Mouse (Mus musculus) neural tube, postnatal 0 days (tissue): ENCODE results near the gene Kdelr3. TPM values are rescaled to one million over a fixed set of nuclear protein-coding genes. Genes with fewer than 3 reads are reported as not detected.

Experiments used
- microRNA-seq: library from miRNA; unstranded; fragments of <30 nt; microRNA quantifications from one replicate; pipeline ENCODE4, GENCODE M21; 2016
- polyA plus RNA-seq: library from polyadenylated mRNA; unstranded; fragments of >200 nt; fragmentation: Nextera tagmentation; extraction: Ambion mirVana; gene quantifications from 2 replicates; pipeline ENCODE4 v1.2.1, GENCODE M21; 2015

Kdelr3 gene
- 13.5 and 15.0 TPM in 2 replicates for polyA plus RNA-seq

DNA sequence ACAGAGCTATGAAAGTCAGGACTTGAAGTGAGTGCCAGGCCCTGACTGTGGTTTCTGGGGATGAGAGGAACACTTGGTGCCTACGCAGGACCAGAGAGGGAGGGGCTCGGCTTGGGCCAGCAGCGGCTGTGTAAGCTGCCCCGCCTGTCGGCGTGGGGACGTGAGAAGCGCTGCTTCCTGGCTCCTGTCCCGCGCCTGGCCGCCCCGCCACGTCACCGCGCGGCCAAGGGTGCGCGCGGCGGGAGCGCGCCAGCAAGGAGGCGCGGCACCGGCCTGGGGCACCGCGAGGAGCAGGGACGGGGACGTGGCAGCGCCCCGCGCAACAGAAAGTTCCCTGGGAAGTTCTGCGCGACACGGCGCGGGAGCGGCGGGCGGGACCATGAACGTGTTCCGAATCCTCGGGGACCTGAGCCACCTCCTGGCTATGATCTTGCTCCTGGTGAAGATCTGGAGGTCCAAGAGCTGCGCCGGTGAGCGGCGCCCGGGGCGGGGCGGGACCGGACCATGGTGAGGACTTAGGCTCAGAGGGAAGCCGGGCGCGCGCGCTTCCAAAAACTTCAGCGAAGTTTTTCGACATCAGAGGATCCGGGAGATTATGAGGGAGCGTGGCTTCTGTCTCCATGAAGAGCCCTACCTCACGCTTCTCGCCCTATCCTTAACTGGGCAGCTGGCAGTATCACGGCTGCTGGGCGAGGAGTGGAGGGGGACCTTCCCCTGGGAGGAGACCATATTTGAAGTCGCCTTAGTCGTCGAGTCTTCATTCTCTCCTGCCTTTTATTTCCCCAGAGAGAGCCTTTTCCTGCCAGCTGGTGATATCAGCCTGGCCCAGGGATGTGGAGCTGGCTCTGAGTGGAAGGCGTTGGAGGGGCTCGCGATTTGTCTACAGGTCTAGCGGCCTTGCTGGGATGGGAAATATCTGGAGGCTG, at the start of gene Kdelr3:
Gene Kdelr3 (plus strand): TSS at position 241 of the 926 bp plus-strand sequence.

DNA sequence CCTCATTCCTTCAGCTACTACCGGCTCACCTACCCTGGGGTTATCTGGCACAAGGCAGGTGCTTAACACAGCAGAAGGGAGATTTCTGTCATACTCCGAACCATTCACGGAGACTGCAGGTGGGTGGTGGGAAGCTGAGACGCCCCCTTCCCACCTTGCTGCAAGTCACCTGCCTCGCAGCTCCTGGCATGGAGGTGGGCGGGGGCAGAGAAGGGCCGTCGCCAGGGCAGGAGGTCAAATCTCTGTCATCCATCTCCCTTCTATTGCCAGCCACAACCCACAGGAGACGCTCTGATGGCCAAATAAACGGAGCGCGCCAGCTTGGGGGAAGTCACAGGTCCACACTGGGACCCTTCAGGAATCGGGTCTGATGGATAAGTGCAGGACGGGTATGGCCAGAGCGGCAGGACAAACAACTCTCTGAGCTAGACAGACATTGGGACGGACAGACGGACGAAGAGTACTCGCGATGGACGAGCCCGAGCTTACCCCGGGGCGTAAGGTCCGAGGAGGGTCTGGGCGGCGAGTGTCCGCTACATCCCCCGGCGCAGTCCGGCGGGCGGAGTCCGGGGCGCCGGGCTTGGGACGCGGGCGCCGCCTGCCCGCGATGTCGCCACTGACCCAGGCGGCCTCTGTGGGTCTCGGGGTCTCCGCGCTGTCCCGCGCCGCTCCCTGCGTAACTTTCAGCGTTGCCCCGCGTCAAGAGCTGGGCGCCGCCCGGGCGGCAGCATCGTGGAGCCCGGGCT, 11.3 kb upstream of the Kdelr3 start, which contains the start of gene Kcnj4:
Gene Kcnj4 (minus strand): TSS at position 535 of the 746 bp plus-strand sequence.

DNA sequence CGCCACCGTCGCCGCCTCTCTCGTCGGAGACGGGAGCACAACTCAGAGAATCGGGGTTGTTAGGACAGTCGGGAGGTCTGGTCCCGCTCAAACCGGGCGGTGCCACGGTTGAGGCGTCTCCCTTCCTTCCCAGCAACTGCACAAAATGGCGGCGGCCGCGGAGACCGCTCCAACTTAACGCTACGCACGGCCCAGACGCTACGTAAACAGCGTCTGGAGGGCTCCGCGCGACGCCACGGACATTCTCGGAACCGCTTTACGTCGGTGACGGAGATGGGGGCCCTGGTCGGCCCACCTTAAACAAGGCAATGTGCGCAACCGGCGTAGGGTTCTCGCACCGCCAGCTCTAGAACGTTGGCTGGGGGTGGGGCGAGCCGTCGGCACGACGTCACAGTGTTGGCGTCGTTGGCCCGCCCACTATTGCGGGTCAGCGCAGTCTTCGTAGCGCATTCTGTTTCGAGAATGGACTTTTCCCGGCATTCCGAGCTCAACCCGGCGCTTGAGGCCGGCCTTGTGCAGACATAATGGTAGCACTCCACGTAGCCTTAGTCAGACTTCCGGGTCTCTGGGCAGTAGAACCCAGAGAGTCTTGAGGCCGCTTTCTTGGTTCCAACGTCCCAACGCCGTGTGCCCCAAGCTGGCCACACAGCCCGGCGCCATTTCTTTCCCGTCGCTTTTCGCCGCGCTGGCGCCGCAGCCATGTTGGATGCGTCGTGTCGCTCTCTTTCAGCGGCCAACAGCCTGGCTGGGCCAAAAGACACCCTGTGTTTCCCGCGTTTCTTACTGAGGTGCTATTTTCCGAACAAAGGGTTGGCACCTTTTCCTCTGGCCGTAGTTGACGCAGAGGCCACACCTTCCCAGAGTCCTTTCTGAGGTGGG, 30.4 kb downstream of the Kdelr3 start, which contains the start of gene Ddx17:
Gene Ddx17 (minus strand): TSS at position 332 of the 879 bp plus-strand sequence.

Small RNA genes lying within 50 kb of the gene (microRNA-seq; reads per million reads assigned to microRNA genes)
- not detected for gene Gm44302

Other genes with a start within 250 kb of the Kdelr3 start
- gene Baiap2l2, start 230.9 kb upstream of the Kdelr3 start, polyA plus RNA-seq = 11.4 TPM in 2 replicates
- 13.6 and 14.8 TPM in 2 replicates for gene Pla2g6, start 188.0 kb upstream of the Kdelr3 start, polyA plus RNA-seq
- 0.83 and 1.8 TPM in 2 replicates for gene Maff, start 169.8 kb upstream of the Kdelr3 start, polyA plus RNA-seq
- gene Tmem184b, start 112.8 kb upstream of the Kdelr3 start, polyA plus RNA-seq = 31.7 and 37.2 TPM in 2 replicates
- 143 and 160 TPM in 2 replicates for gene Csnk1e, start 60.8 kb upstream of the Kdelr3 start, polyA plus RNA-seq
- 0.06 TPM in 1 of 2 replicates, not detected in the other for gene Kcnj4, start 11.2 kb upstream of the Kdelr3 start, polyA plus RNA-seq
- gene Ddx17, start 30.3 kb downstream of the Kdelr3 start, polyA plus RNA-seq = 34.7 and 43.4 TPM in 2 replicates
- 1.6 and 1.8 TPM in 2 replicates for gene Dmc1, start 88.7 kb downstream of the Kdelr3 start, polyA plus RNA-seq
- 1.6 and 3.1 TPM in 2 replicates for gene Fam227a, start 142.5 kb downstream of the Kdelr3 start, polyA plus RNA-seq
- gene Cby1, start 142.8 kb downstream of the Kdelr3 start, polyA plus RNA-seq = 89.4 and 95.8 TPM in 2 replicates
- gene Tomm22, start 154.4 kb downstream of the Kdelr3 start, polyA plus RNA-seq = 248 and 250 TPM in 2 replicates
- 19.0 and 19.3 TPM in 2 replicates for gene Josd1, start 171.5 kb downstream of the Kdelr3 start, polyA plus RNA-seq
- gene Gtpbp1, start 174.4 kb downstream of the Kdelr3 start, polyA plus RNA-seq = 29.9 and 35.4 TPM in 2 replicates
- gene Sun2, start 226.1 kb downstream of the Kdelr3 start, polyA plus RNA-seq = 2.1 and 2.8 TPM in 2 replicates